Mouse (Mus musculus) urinary bladder, adult 2 months (tissue): Measurements from ENCODE around the gene Trim66. TPM values are rescaled to one million over a fixed set of nuclear protein-coding genes. Genes with fewer than 3 reads are reported as not detected.

Source experiments
- DNase-seq: peaks from one replicate; pipeline ENCODE4 v3.0.0; 2022; ENCODE audit warnings: low spot score
- polyA plus RNA-seq: library from polyadenylated mRNA; depleted of rRNA; stranded (reverse); fragments of >200 nt; gene quantifications from 2 replicates; pipeline ENCODE4 v1.2.3, GENCODE M21; 2012; rRNA removed

The Trim66 gene
- 0.13 and 0.15 TPM in 2 replicates for polyA plus RNA-seq

DNA sequence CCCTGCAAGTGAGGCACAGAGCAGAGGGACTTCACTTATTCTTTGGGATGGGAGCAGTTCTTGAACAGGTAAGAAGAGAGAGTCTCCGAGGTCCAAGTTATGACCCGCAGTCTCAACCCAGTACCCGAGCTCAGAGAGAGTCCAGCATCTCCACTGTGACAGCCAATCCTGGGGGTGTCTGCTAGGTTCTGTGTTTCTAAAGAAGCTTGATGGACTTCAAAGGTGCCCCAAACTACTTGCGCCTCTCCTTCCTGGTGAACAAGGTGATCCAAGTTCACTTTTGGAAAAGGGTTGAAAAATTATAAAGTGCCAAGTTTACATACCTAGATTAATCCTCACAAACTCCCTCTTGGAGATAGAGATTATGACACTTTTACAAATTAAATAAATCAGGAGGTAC, at the start of gene Trim66:
TSS of gene Trim66 (minus strand) at position 101 of the 400 bp plus-strand sequence.
- no peak for DNase-seq

- DNase-seq, result no peak
Observed at GRCm38 (mm10) chr7:109546726-109547125, 38.8 kb upstream of the Trim66 start.

- DNase-seq, result no peak
Observed at GRCm38 (mm10) chr7:109546186-109546585, 38.3 kb upstream of the Trim66 start.

DNA sequence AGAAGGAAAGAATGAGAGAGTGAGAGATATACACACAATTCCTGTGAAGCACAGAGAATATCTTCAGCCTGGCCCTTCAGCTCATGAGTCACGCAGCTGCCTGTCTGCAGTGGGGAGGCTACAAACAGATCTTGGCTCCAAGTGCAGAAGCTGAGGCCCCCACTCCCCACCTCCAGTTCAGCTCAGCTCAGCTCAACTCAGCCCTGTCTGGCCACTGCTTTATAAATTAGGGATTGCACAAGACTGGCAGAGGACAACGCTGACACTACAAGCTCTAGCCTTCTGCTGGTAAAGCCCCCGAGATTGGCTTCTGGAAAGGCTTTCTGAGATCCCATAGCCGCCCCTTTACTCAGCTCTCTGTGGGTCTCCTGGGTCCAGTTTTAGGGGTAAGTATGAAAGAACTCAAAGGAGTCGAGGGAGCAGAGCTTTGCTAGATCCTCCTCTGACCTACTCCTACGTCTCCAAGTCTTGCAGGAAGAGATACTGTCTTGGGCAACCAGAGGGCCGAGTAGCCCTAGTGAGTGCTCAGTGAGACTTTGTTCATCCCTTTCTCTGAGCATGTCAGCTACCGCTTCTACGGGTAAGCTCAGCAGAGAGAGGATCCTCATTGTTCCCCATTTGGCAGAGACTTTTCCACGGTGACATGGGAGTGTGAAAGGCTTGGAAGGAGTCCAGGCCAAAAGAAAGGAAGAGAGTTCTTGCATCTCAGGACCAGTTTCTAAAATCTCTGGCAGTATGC, 37.5 kb upstream of the Trim66 start:
- no peak for DNase-seq

GRCm38 (mm10) chr7:109544792-109545191, 36.9 kb upstream of the Trim66 start:
- no peak for DNase-seq

DNA sequence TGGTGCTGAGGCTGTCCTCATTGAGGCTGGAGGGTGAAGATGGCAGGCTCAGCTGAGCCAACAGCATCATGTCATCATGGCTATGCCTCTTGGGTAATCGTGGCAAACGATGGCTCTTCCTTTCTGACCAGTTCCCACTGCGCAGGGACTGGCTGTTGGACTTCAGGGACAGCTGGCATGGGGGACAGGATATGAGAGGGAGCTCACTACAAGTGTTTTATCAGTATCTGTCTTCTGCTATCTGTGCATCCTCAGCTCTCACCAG, 34.4 kb upstream of the Trim66 start:
- no peak for DNase-seq

- DNase-seq, result no peak
Observed at GRCm38 (mm10) chr7:109541609-109542363, 33.9 kb upstream of the Trim66 start.

GRCm38 (mm10) chr7:109540902-109541301, 33.0 kb upstream of the Trim66 start:
- no peak for DNase-seq

DNA sequence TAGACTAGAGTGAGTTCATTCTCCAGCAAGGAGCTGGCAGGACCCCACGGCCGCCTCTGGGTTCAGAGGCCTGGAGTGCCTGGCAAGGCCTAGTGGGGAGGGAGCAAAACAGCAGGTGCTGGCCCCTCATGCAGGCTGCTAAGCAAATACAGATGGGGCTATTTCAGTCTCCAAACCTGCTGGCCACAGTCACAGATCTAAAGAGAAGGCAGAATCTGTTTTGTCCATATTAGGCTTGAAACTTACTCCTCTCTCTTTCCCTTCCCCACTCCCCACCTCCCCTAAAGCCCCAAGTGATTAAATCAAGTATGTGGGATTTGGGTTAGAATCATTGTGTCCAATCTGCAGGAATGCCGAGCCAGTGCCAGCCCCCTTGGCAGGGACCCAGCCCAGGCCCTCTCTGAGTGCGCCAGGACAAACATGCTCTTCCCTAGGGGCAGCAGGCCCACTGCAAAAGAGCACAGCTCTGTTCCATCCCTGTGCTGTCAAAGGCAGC, 28.6 kb upstream of the Trim66 start:
- no peak for DNase-seq

DNA sequence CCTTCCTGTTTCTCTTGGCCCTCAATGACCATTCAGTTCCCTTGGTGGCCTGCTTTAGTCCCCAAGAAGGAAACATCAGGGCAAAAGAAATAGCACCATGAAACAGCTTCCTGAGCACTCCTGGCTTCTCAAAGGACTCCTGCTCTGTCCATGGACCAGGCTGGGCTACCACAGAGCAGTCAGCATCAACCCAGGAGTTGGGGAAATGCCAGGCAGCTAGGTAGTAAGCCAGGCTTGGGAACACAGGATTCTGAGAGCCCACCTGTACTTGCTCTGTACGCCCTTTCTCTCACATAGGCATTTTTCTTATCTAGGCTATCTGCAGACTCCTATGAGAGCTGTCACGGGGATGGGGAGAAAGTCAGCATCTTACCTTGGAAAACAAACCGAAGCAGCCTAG, 27.0 kb upstream of the Trim66 start:
- DNase-seq, result no peak

DNA sequence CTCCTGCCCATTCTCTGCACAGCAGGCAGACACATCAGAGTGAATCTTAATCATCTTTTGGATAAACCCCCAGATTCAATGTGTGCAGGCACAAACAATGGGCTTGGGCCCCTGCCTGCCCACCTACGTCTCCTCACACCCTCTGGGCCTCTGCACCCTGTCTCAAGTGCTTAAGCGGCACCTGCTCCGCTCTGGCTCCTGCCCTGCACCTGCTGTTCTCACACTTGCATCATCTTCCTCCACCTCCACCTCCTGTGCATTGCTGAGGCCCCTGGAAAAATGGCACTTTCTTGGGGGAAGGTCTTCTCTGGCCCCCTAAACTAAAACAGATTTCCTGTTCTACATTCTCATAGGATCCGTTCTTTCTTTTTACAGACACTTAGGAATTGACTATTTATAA, 26.0 kb upstream of the Trim66 start:
- DNase-seq, result no peak

GRCm38 (mm10) chr7:109533129-109533528, 25.2 kb upstream of the Trim66 start:
- DNase-seq, result no peak

DNA sequence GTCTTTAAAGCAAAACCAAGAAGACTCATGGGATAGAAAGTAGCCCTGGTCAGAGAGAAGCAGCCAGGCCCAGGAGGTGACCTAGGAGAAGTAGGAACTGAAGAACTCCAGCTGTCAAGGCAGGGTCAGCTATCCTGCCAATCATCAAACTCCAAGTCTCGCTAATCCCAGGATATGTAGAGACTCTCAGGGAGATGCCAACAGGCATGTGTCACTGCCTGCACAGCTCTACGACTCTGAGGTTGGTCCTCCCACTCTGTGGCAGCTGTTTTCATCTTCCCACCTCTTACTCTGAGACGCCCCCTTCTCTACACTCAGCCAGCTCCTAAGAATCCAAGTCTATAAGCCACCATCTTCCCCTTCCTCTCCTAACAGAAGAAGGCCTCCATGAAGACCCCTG, 24.8 kb upstream of the Trim66 start:
- DNase-seq, result no peak

DNA sequence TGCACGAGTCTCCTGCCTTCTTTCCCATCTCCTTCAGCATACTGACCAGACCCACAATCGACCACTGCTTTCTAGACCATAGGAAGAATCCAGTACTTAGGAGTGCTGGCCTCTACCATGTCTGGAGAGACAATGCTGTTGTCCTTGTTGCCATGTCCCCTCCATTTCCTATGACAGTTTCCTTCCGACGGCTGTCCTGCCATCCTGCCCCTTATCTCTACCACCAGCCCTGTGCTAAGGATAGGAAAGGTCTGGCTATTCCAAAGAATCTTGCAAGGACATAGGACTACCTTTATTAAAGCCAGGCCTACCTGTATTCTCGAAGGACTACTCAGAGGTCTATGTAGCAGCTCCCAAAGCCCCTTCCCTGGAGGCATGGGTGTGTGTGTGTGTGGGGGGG, 23.6 kb upstream of the Trim66 start:
- DNase-seq, result no peak

- DNase-seq, result no peak
Observed at GRCm38 (mm10) chr7:109529741-109530140, 21.8 kb upstream of the Trim66 start.

- no peak for DNase-seq
Observed at GRCm38 (mm10) chr7:109528356-109528755, 20.4 kb upstream of the Trim66 start.

DNA sequence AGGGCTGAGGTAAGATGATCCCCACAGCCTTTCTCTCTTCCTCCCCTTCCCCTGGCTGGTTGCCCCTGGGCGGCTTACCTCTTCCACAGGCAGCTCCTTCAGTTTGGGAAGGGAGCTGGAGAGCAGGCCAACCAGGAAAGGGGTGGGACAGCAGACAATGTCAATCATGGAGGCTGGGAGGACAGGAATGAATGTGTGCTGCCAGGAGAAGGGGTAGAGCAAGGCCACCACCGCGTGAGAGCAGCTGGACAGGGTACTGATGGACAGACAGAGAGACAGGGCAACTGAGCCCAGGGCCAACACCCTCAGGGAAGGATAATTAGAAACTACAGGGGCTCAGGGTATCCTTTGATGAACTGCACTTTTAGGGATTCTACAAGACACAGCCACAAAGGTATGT, 19.6 kb upstream of the Trim66 start:
- DNase-seq, result no peak

- DNase-seq, result no peak
Observed at GRCm38 (mm10) chr7:109525740-109526663, 18.1 kb upstream of the Trim66 start.

- no peak for DNase-seq
Observed at GRCm38 (mm10) chr7:109524763-109525162, 16.8 kb upstream of the Trim66 start.

DNA sequence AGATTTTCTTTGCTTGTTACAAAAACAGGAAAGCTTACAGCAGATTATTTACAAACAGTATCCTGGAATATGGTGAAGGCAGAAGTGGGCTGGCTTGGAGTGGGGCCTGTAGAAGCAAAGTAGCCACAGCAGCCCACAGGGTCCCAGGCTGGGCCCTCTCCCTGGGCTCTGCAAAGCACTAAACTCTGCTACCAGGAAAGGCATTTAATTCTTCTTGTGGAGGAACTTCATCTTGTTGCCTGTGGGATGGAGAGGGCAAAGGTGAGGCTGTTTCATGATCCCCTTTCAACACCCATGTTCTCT, 16.5 kb upstream of the Trim66 start:
- DNase-seq, result no peak

DNA sequence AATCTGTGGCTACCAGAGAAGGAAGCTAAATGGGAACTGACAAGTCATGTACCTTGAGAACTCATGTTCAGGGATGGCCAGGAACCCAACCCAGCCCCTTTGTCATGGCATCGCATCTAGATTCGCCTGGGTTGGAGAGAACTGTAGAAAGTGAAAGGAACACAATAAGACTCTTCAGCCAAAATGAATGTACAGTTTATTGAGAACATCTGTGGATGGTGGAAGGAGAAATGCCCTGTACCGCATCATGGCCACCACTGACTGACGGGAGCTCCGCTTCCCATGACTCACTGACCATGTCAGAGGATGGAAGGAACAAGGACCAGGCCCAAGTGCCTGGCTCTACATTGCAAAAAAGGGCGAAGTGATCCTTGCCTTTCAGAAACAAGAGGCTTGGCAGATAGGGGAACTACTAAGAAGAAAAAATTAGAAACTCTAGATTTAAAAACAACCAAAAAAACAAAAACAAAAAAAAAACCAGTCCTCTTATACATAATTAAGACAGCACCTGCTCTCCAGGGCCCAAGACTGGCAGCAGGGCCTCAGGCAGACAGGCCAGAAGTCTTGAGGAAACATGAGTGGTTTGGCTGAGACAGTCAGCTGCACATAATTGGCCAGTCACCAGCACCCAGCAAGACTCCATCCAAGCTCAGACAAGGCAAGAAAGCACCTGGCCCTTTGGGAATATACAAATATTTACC, 16.0 kb upstream of the Trim66 start:
- DNase-seq, result no peak

GRCm38 (mm10) chr7:109523304-109523703, 15.4 kb upstream of the Trim66 start:
- DNase-seq, result no peak
